Mouse (Mus musculus) regulatory T cell (primary cell): ENCODE data around the gene Tex35.

ENCODE experiments used
- in situ Hi-C: fragments of 300-600 bp; cut with MboI, MseI; formaldehyde crosslinking; loops from one replicate; pipeline ENCODE4 v1.15.1; 2025; ENCODE audit warnings: high pct_unique_total_duplicates

Gene Tex35

GRCm38 (mm10) chr1:157081999-157082398 is 26.5 kb downstream of the Tex35 start:
- in situ Hi-C loops, result no loop called here

GRCm38 (mm10) chr1:157081076-157081804 is 27.2 kb downstream of the Tex35 start:
- in situ Hi-C loops, result no loop called here

GRCm38 (mm10) chr1:157080071-157080470 is 28.4 kb downstream of the Tex35 start:
- in situ Hi-C loops, result no loop called here

GRCm38 (mm10) chr1:157079384-157080025 is 29.0 kb downstream of the Tex35 start:
- in situ Hi-C loops, result loop anchor here (5.0 kb wide), 2 partner anchors 162 to 337 kb away; no protein-coding TSS in a partner anchor

- in situ Hi-C loops, result loop anchor here (5.0 kb wide), 2 partner anchors 160 to 335 kb away; no protein-coding TSS in a partner anchor
Measured at GRCm38 (mm10) chr1:157076781-157077705, 31.4 kb downstream of the Tex35 start.

GRCm38 (mm10) chr1:157076257-157076656 is 32.2 kb downstream of the Tex35 start:
- in situ Hi-C loops, result loop anchor here (5.0 kb wide), 2 partner anchors 159 to 334 kb away; no protein-coding TSS in a partner anchor

GRCm38 (mm10) chr1:157074937-157075336 is 33.5 kb downstream of the Tex35 start:
- in situ Hi-C loops, result loop anchor here (5.0 to 25.0 kb wide), 3 partner anchors 158 to 813 kb away; no protein-coding TSS in a partner anchor

GRCm38 (mm10) chr1:157074371-157074770 is 34.1 kb downstream of the Tex35 start:
- in situ Hi-C loops, result loop anchor here (25.0 kb wide), 1 partner anchor 812 kb away; no protein-coding TSS in a partner anchor

- in situ Hi-C loops, result loop anchor here (25.0 kb wide), 1 partner anchor 811 kb away; no protein-coding TSS in a partner anchor
Measured at GRCm38 (mm10) chr1:157073592-157073991, 34.9 kb downstream of the Tex35 start.

GRCm38 (mm10) chr1:157069181-157069828 is 39.2 kb downstream of the Tex35 start:
- in situ Hi-C loops, result loop anchor here (25.0 kb wide), 1 partner anchor 807 kb away; no protein-coding TSS in a partner anchor

GRCm38 (mm10) chr1:157068316-157068715 is 40.2 kb downstream of the Tex35 start:
- in situ Hi-C loops, result loop anchor here (25.0 kb wide), 1 partner anchor 806 kb away; no protein-coding TSS in a partner anchor

- in situ Hi-C loops, result loop anchor here (25.0 kb wide), 1 partner anchor 804 kb away; no protein-coding TSS in a partner anchor
Measured at GRCm38 (mm10) chr1:157065819-157066730, 42.4 kb downstream of the Tex35 start.

GRCm38 (mm10) chr1:157063318-157064115 is 45.0 kb downstream of the Tex35 start:
- in situ Hi-C loops, result loop anchor here (25.0 kb wide), 1 partner anchor 801 kb away; no protein-coding TSS in a partner anchor

GRCm38 (mm10) chr1:157062445-157062825 is 46.0 kb downstream of the Tex35 start:
- in situ Hi-C loops, result loop anchor here (25.0 kb wide), 1 partner anchor 800 kb away; no protein-coding TSS in a partner anchor

- in situ Hi-C loops, result loop anchor here (25.0 kb wide), 1 partner anchor 800 kb away; no protein-coding TSS in a partner anchor
Measured at GRCm38 (mm10) chr1:157061800-157062444, 46.6 kb downstream of the Tex35 start.

GRCm38 (mm10) chr1:157061170-157061569 is 47.3 kb downstream of the Tex35 start:
- in situ Hi-C loops, result loop anchor here (25.0 kb wide), 1 partner anchor 799 kb away; no protein-coding TSS in a partner anchor

GRCm38 (mm10) chr1:157060441-157061135 is 47.9 kb downstream of the Tex35 start:
- in situ Hi-C loops, result loop anchor here (25.0 kb wide), 1 partner anchor 798 kb away; no protein-coding TSS in a partner anchor
